Mouse (Mus musculus): Measurements from ENCODE around the gene Rpl5. TPM values are rescaled to one million over a fixed set of nuclear protein-coding genes. Genes with fewer than 3 reads are reported as not detected.

Rpl5 gene
- polyA plus RNA-seq, 1 experiment from 2014 or later = 62.2 TPM

DNA sequence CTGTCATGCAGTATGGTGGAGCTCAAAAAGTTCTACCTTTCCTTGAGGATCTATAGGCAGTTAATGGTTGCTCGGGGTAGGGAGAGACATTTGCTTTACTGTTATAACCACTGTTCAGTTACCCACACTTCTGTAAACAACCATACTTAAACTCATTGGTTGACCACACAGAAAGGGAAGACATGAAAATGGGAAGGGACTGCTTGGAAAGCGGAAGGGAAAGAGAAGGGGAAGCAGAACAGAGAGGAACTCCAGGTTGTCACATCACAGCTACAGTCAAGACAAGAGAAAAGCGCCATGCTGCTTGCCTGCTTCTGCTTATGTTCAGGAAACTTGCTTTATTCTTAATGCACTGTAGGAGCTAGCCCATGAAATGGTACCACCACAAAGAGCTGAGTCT, 49.3 kb downstream of the Rpl5 start:
- no peak overlapping the region for H3K4me3 ChIP-seq (replicated peaks; ENCODE audit: low read length)
- no peak for ATAC-seq (ENCODE audit: low FRiP score)
- H3K36me3 ChIP-seq (replicated peaks; ENCODE audit: control insufficient read depth, insufficient read depth) = no peaks in the 10 kb centered on the region
- WGBS = 91% methylated on average over 3 of the region's 3 CpGs
- no peak overlapping the region for H3K4me2 ChIP-seq (replicated peaks)
- no peaks in the 10 kb centered on the region for H3K9me3 ChIP-seq (ENCODE audit: control insufficient read depth, low read length)
- H3K27me3 ChIP-seq (ENCODE audit: control insufficient read depth, insufficient read depth, low read length) = no peaks in the 10 kb centered on the region
- H3K9ac ChIP-seq = no peak overlapping the region
- no peak for DNase-seq (ENCODE audit: low spot score)
- H3K4me1 ChIP-seq (replicated peaks; ENCODE audit: control insufficient read depth, insufficient read depth, low read length) = no peaks in the 10 kb centered on the region
- no peak overlapping the region for H3K27ac ChIP-seq

- WGBS = 83% methylated on average over 5 of the region's 5 CpGs
- H3K4me1 ChIP-seq (replicated peaks; ENCODE audit: control insufficient read depth, insufficient read depth, low read length) = no peaks in the 10 kb centered on the region
- H3K4me2 ChIP-seq (replicated peaks) = no peak overlapping the region
- no peaks in the 10 kb centered on the region for H3K9me3 ChIP-seq (ENCODE audit: control insufficient read depth, low read length)
- no peak overlapping the region for H3K27ac ChIP-seq
- H3K4me3 ChIP-seq (replicated peaks; ENCODE audit: low read length) = no peak overlapping the region
- H3K27me3 ChIP-seq (ENCODE audit: control insufficient read depth, insufficient read depth, low read length) = no peaks in the 10 kb centered on the region
- DNase-seq (ENCODE audit: low spot score) (no peak), ATAC-seq (ENCODE audit: low FRiP score) (no peak)
- no peaks in the 10 kb centered on the region for H3K36me3 ChIP-seq (replicated peaks; ENCODE audit: control insufficient read depth, insufficient read depth)
- no peak overlapping the region for H3K9ac ChIP-seq
Measured at GRCm38 (mm10) chr5:107950643-107951042, 50.3 kb downstream of the Rpl5 start.

Other genes with a start within 250 kb of the Rpl5 start
- gene Gfi1, start 174.5 kb upstream of the Rpl5 start, polyA plus RNA-seq (2014; fragmentation: Nextera tagmentation; extraction: Ambion mirVana) = 0.08 TPM in 1 of 2 replicates, not detected in the other
- gene Ube2d2b, start 70.4 kb upstream of the Rpl5 start, polyA plus RNA-seq (2014; fragmentation: Nextera tagmentation; extraction: Ambion mirVana) = 0.12 and 0.23 TPM in 2 replicates
- 49.1 and 53.3 TPM in 2 replicates for gene Evi5, start 25.4 kb upstream of the Rpl5 start, polyA plus RNA-seq (2014; fragmentation: Nextera tagmentation; extraction: Ambion mirVana)
- 68.0 and 70.4 TPM in 2 replicates for gene Fam69a, start 86.6 kb downstream of the Rpl5 start, polyA plus RNA-seq (2014; fragmentation: Nextera tagmentation; extraction: Ambion mirVana)
- gene Mtf2, start 165.2 kb downstream of the Rpl5 start, polyA plus RNA-seq (2014; fragmentation: Nextera tagmentation; extraction: Ambion mirVana) = 91.9 and 92.1 TPM in 2 replicates
- 24.8 and 25.4 TPM in 2 replicates for gene Tmed5, start 232.1 kb downstream of the Rpl5 start, polyA plus RNA-seq (2014; fragmentation: Nextera tagmentation; extraction: Ambion mirVana)
- gene Ccdc18, start 232.4 kb downstream of the Rpl5 start, polyA plus RNA-seq (2014; fragmentation: Nextera tagmentation; extraction: Ambion mirVana) = 1.9 and 2.4 TPM in 2 replicates

Measured in hindbrain, embryonic 14.5 days (tissue).